Comparison of ENCODE assay signal across 8 mouse cellular contexts in the genomic region with DNA sequence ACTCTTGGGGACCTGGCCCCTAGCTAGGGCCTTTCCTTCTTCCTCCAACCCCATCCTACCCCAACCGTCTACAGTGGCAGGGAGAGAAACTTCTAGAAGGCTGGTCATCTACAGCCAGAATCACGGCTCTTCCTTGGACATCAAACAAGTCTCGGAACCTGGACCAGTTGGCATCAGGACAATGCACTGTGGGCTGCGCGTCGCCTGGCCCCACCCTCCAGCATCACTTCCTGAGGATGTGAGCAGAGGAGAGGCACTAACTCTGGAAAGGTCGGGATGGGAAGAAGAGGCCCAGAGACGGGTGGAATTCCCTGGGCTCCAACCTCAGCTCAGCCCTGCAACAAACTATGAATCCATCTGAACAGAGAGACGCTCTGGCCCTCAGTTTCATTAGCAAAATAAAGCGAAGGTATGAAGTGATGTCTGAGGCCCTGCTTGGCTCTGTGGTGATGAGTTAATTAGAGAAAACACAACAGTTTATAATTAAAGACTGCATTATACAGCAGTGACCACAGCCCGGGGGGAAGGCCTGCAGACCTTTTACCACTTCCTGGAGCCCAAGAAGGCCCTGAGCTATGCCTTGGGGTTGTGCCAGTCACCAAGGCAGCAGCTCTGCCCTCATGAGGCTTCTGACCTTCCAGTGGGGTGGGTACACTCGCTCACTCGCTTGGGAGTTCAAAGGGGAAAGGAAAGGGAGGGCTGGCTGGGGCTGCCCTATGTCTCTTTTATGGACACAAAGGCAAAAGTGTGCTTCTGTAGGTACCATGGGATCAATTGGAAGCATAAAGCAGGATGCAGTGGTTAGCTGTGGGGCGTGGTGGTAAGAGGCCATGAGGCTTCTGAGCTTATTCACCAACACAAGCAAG. TPM values are rescaled to one million over a fixed set of nuclear protein-coding genes. Genes with fewer than 3 reads are reported as not detected.
A peak's percentile ranks its signal among the peaks of the same experiment; 100 is the strongest.
DNase-seq lines count a peak whose midpoint lies in the region; ATAC-seq lines count a peak whose summit lies in the region.

No protein-coding gene starts in this region.

- H3K4me2 ChIP-seq in heart, embryonic 13.5 days: peak overlapping the region; percentile 84
- peak overlapping the region; percentile 62 for H3K4me2 ChIP-seq in kidney, embryonic 15.5 days

- ATAC-seq in heart, embryonic 13.5 days (ENCODE audit: extremely low read depth, insufficient number of reproducible peaks, low FRiP score, low TSS enrichment): no peak
- no peak for ATAC-seq in kidney, embryonic 15.5 days (replicated peaks; ENCODE audit: low FRiP score)
- no peak for ATAC-seq in megakaryocyte progenitor cell, adult 5-6 weeks (replicated peaks; ENCODE audit: poor library complexity)

- 60% methylated on average over 14 of the region's 14 CpGs for WGBS in heart, embryonic 13.5 days
- 52% methylated on average over 14 of the region's 14 CpGs for WGBS in kidney, embryonic 15.5 days

- H3K9ac ChIP-seq in heart, embryonic 13.5 days: peak overlapping the region; percentile 94
- H3K9ac ChIP-seq in kidney, embryonic 15.5 days: peak overlapping the region; percentile 30; the same call in 1 of the 2 replicates

- H3K4me3 ChIP-seq in heart, embryonic 13.5 days: peak overlapping the region; percentile 76
- peak overlapping the region; percentile 73 for H3K4me3 ChIP-seq in kidney, embryonic 15.5 days (replicated peaks)

- peaks cover 67% of the 10 kb centered on the region for H3K4me1 ChIP-seq in heart, embryonic 13.5 days
- H3K4me1 ChIP-seq in kidney, embryonic 15.5 days: peaks cover 70% of the 10 kb centered on the region

- H3K27me3 ChIP-seq in heart, embryonic 13.5 days (replicated peaks): no peaks in the 10 kb centered on the region
- H3K27me3 ChIP-seq in kidney, embryonic 15.5 days: no peaks in the 10 kb centered on the region

- DNase-seq in gastrocnemius, postnatal 10 days: peak; percentile 46
- DNase-seq in gastrocnemius, adult 18-20 months (ENCODE audit: low spot score): no peak
- DNase-seq in lung, postnatal 25 days (ENCODE audit: low spot score): peak; percentile 66
- no peak for DNase-seq in layer of hippocampus, adult 8-10 months (ENCODE audit: low spot score in 2 of 2)
- DNase-seq in left cerebral cortex, adult 9 months (ENCODE audit: low spot score in 2 of 2): no peak

- 0 out of 2 replicates have a peak, but pooled peaks cover 3% of the 10 kb centered on the region for H3K36me3 ChIP-seq in heart, embryonic 13.5 days
- no peaks in the 10 kb centered on the region for H3K36me3 ChIP-seq in kidney, embryonic 15.5 days

- H3K9me3 ChIP-seq in heart, embryonic 13.5 days: no peaks in the 10 kb centered on the region
- no peaks in the 10 kb centered on the region for H3K9me3 ChIP-seq in kidney, embryonic 15.5 days (replicated peaks)

- H3K27ac ChIP-seq in heart, embryonic 13.5 days (replicated peaks): peak overlapping the region; percentile 77
- H3K27ac ChIP-seq in kidney, embryonic 15.5 days: peak overlapping the region; percentile 92

RNA-seq across cellular contexts. Expression of a gene that starts 51.8 kb away (rescaled TPM):
- 10 to 100 TPM; 23.5 to 31.8 TPM for total RNA-seq in gastrocnemius, postnatal 10 days (2021)
- total RNA-seq in gastrocnemius, adult 18-20 months (2021): 10 to 100 TPM; 11.7 to 19.0 TPM
- polyA plus RNA-seq in heart, embryonic 13.5 days (2015; fragmentation: Nextera tagmentation; extraction: Ambion mirVana): 62.5 and 72.1 TPM in 2 replicates
- 106 and 110 TPM in 2 replicates for polyA plus RNA-seq in kidney, embryonic 15.5 days (2015; fragmentation: Nextera tagmentation; extraction: Ambion mirVana)
- total RNA-seq in megakaryocyte progenitor cell, adult 5-6 weeks (2015): 11.8 and 14.0 TPM in 2 replicates
- 23.1 and 28.5 TPM in 2 replicates for total RNA-seq in megakaryocyte progenitor cell, adult 5-6 weeks (2017)
- 10 to 100 TPM; 48.9 to 53.4 (median 49.5) TPM for total RNA-seq in layer of hippocampus, adult 8-10 months (2022)

Comparison
In these comparisons a context has a peak if more than half of its experiments do, and no peak if none do; other contexts are left out.
1. DNase-seq: peak in gastrocnemius, postnatal 10 days (single experiment) and lung, postnatal 25 days (single experiment); none in gastrocnemius, adult 18-20 months (single experiment), layer of hippocampus, adult 8-10 months (0 of 2) and left cerebral cortex, adult 9 months (0 of 2).